Mouse (Mus musculus): ENCODE results near the gene Defb10. TPM values are rescaled to one million over a fixed set of nuclear protein-coding genes. Genes with fewer than 3 reads are reported as not detected.
"Not testable (repeated sequence)": the region's sequence is repeated elsewhere in the genome, so short reads cannot be mapped to it uniquely, and the experiment has no call there.

The Defb10 gene
- not detected in 2 replicates for total RNA-seq (2012; rRNA removed)
- not detected in 2 replicates for total RNA-seq (2014; rRNA removed)
- polyA plus RNA-seq (2012; ENCODE audit: insufficient read length, low read depth), result not detected in 2 replicates

- H3K4me1 ChIP-seq (ENCODE audit: control insufficient read depth in 1 of 2, insufficient read depth in 2 of 2); DNase-seq (ENCODE audit: extremely low read depth); H3K27ac ChIP-seq (ENCODE audit: insufficient read depth, low read depth); H3K9ac ChIP-seq (ENCODE audit: insufficient read depth, low read depth); H3K9me3 ChIP-seq (replicated peaks; ENCODE audit: low read length); in situ Hi-C loops (cut with MboI; ENCODE audit: low pct_ligation_motif_present, low pct_unique_long_range_greater_than_20kb, low sequenced_read_pairs); H3K4me3 ChIP-seq (replicated peaks in 1 of 3; ENCODE audit: low read depth in 2 of 3, low read length in 2 of 3, poor library complexity in 1 of 3); dilution Hi-C loops (cut with MboI; ENCODE audit: extremely low pct_ligation_motif_present, extremely low pct_unique_long_range_greater_than_20kb, low sequenced_read_pairs); H3K36me3 ChIP-seq (replicated peaks in 1 of 2; ENCODE audit: control insufficient read depth in 1 of 2, insufficient read depth in 1 of 2, low read length in 1 of 2); H3K4me2 ChIP-seq (ENCODE audit: insufficient read depth, low read depth, poor library complexity, severe bottlenecking); H3K79me2 ChIP-seq (replicated peaks; ENCODE audit: control insufficient read depth, extremely low read depth, insufficient read depth, poor library complexity, severe bottlenecking): not testable (repeated sequence)
- peaks cover 64% of the 10 kb centered on the region for H3K27me3 ChIP-seq (replicated peaks)
These were observed at the start of gene Defb10 for GRCm38 (mm10) chr8:21858586-21858985. Gene Defb10 (plus strand): TSS chr8:21858901.

DNA sequence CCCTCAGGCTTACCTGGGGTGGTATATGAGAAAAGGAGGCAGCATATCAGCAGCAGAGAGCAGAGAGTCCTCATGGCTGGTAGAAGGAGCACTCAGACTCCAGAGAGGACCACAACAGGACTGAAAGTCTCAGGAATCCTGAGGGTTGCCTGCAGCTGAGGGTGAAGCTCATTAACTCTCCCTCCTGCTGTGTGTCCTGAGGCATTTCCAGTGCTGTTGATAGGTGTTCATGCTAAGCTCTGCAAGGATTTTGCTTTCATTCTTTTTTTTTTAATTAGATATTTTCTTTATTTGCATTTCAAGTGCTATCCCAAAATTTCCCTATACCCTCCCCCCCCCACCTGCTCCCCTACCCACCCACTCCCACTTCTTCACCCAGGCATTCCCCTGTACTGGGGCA is 26.6 kb downstream of the Defb10 start, which contains the start of gene Defb9:
TSS of gene Defb9 (minus strand) at position 101 of the 400 bp plus-strand sequence.
- H3K4me2 ChIP-seq (ENCODE audit: insufficient read depth, low read depth, poor library complexity, severe bottlenecking); DNase-seq (ENCODE audit: extremely low read depth); H3K9me3 ChIP-seq (replicated peaks; ENCODE audit: low read length); H3K79me2 ChIP-seq (replicated peaks; ENCODE audit: control insufficient read depth, extremely low read depth, insufficient read depth, poor library complexity, severe bottlenecking); H3K36me3 ChIP-seq (replicated peaks in 1 of 2; ENCODE audit: control insufficient read depth in 1 of 2, insufficient read depth in 1 of 2, low read length in 1 of 2); H3K27ac ChIP-seq (ENCODE audit: insufficient read depth, low read depth); in situ Hi-C loops (cut with MboI; ENCODE audit: low pct_ligation_motif_present, low pct_unique_long_range_greater_than_20kb, low sequenced_read_pairs); H3K4me1 ChIP-seq (ENCODE audit: control insufficient read depth in 1 of 2, insufficient read depth in 2 of 2); dilution Hi-C loops (cut with MboI; ENCODE audit: extremely low pct_ligation_motif_present, extremely low pct_unique_long_range_greater_than_20kb, low sequenced_read_pairs); H3K4me3 ChIP-seq (replicated peaks in 1 of 3; ENCODE audit: low read depth in 2 of 3, low read length in 2 of 3, poor library complexity in 1 of 3); H3K9ac ChIP-seq (ENCODE audit: insufficient read depth, low read depth): not testable (repeated sequence)
- H3K27me3 ChIP-seq (replicated peaks), result peaks cover 39% of the 10 kb centered on the region

DNA sequence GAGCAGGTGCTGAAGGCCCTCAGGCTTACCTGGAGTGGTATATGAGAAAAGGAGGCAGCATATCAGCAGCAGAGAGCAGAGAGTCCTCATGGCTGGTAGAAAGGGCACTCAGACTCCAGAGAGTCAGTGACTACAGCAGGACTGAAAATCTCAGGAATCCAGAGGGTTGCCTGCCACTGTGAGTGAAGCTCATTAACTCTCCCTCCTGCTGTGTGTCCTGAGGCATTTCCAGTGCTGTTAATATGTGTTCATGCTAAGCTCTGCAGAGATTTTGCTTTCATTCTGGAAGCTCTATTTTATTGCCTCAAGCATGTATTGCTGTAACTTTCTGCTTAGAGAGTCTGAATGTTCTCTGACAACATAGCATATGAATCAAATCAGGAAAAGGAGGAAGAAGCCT is 47.6 kb downstream of the Defb10 start, which contains the start of gene Defb11:
TSS of gene Defb11 (minus strand) at position 123 of the 400 bp plus-strand sequence.
- H3K9ac ChIP-seq (ENCODE audit: insufficient read depth, low read depth); H3K79me2 ChIP-seq (replicated peaks; ENCODE audit: control insufficient read depth, extremely low read depth, insufficient read depth, poor library complexity, severe bottlenecking); H3K36me3 ChIP-seq (replicated peaks in 1 of 2; ENCODE audit: control insufficient read depth in 1 of 2, insufficient read depth in 1 of 2, low read length in 1 of 2); in situ Hi-C loops (cut with MboI; ENCODE audit: low pct_ligation_motif_present, low pct_unique_long_range_greater_than_20kb, low sequenced_read_pairs); H3K4me3 ChIP-seq (replicated peaks in 1 of 3; ENCODE audit: low read depth in 2 of 3, low read length in 2 of 3, poor library complexity in 1 of 3); H3K4me2 ChIP-seq (ENCODE audit: insufficient read depth, low read depth, poor library complexity, severe bottlenecking); H3K4me1 ChIP-seq (ENCODE audit: control insufficient read depth in 1 of 2, insufficient read depth in 2 of 2); H3K27ac ChIP-seq (ENCODE audit: insufficient read depth, low read depth); DNase-seq (ENCODE audit: extremely low read depth); H3K9me3 ChIP-seq (replicated peaks; ENCODE audit: low read length); dilution Hi-C loops (cut with MboI; ENCODE audit: extremely low pct_ligation_motif_present, extremely low pct_unique_long_range_greater_than_20kb, low sequenced_read_pairs): not testable (repeated sequence)
- H3K27me3 ChIP-seq (replicated peaks), result peaks cover 39% of the 10 kb centered on the region

Other genes with a start within 250 kb of the Defb10 start
- gene Defa26, start 240.7 kb upstream of the Defb10 start, total RNA-seq (2012; rRNA removed), result not detected in 2 replicates
- gene Defa26, start 240.7 kb upstream of the Defb10 start, total RNA-seq (2014; rRNA removed), result not detected in 2 replicates
- gene Defa26, start 240.7 kb upstream of the Defb10 start, polyA plus RNA-seq (2012; ENCODE audit: insufficient read length, low read depth), result not detected in 2 replicates
- not detected in 2 replicates for gene Defa17, start 203.1 kb upstream of the Defb10 start, total RNA-seq (2012; rRNA removed)
- gene Defa17, start 203.1 kb upstream of the Defb10 start, total RNA-seq (2014; rRNA removed), result not detected in 2 replicates
- gene Defa17, start 203.1 kb upstream of the Defb10 start, polyA plus RNA-seq (2012; ENCODE audit: insufficient read length, low read depth), result not detected in 2 replicates
- gene Defa34, start 193.1 kb upstream of the Defb10 start, total RNA-seq (2012; rRNA removed), result not detected in 2 replicates
- not detected in 2 replicates for gene Defa34, start 193.1 kb upstream of the Defb10 start, total RNA-seq (2014; rRNA removed)
- not detected in 2 replicates for gene Defa34, start 193.1 kb upstream of the Defb10 start, polyA plus RNA-seq (2012; ENCODE audit: insufficient read length, low read depth)
- gene AY761184, start 155.3 kb upstream of the Defb10 start, total RNA-seq (2012; rRNA removed), result not detected in 2 replicates
- gene AY761184, start 155.3 kb upstream of the Defb10 start, total RNA-seq (2014; rRNA removed), result not detected in 2 replicates
- gene AY761184, start 155.3 kb upstream of the Defb10 start, polyA plus RNA-seq (2012; ENCODE audit: insufficient read length, low read depth), result not detected in 2 replicates
- gene Defa24, start 124.4 kb upstream of the Defb10 start, total RNA-seq (2012; rRNA removed), result not detected in 2 replicates
- not detected in 2 replicates for gene Defa24, start 124.4 kb upstream of the Defb10 start, total RNA-seq (2014; rRNA removed)
- gene Defa24, start 124.4 kb upstream of the Defb10 start, polyA plus RNA-seq (2012; ENCODE audit: insufficient read length, low read depth), result not detected in 2 replicates
- not detected in 2 replicates for gene Defb50, start 35.4 kb upstream of the Defb10 start, total RNA-seq (2012; rRNA removed)
- gene Defb50, start 35.4 kb upstream of the Defb10 start, total RNA-seq (2014; rRNA removed), result not detected in 2 replicates
- not detected in 2 replicates for gene Defb50, start 35.4 kb upstream of the Defb10 start, polyA plus RNA-seq (2012; ENCODE audit: insufficient read length, low read depth)
- not detected in 2 replicates for gene Defb2, start 19.0 kb upstream of the Defb10 start, total RNA-seq (2012; rRNA removed)
- gene Defb2, start 19.0 kb upstream of the Defb10 start, total RNA-seq (2014; rRNA removed), result not detected in 2 replicates
- gene Defb2, start 19.0 kb upstream of the Defb10 start, polyA plus RNA-seq (2012; ENCODE audit: insufficient read length, low read depth), result not detected in 2 replicates
- not detected in 2 replicates for gene Defb9, start 26.5 kb downstream of the Defb10 start, total RNA-seq (2012; rRNA removed)
- not detected in 2 replicates for gene Defb9, start 26.5 kb downstream of the Defb10 start, total RNA-seq (2014; rRNA removed)
- not detected in 2 replicates for gene Defb9, start 26.5 kb downstream of the Defb10 start, polyA plus RNA-seq (2012; ENCODE audit: insufficient read length, low read depth)
- gene Defb11, start 47.5 kb downstream of the Defb10 start, total RNA-seq (2012; rRNA removed), result not detected in 2 replicates
- not detected in 2 replicates for gene Defb11, start 47.5 kb downstream of the Defb10 start, total RNA-seq (2014; rRNA removed)
- not detected in 2 replicates for gene Defb11, start 47.5 kb downstream of the Defb10 start, polyA plus RNA-seq (2012; ENCODE audit: insufficient read length, low read depth)
- gene Defb15, start 73.8 kb downstream of the Defb10 start, total RNA-seq (2012; rRNA removed), result not detected in 2 replicates
- not detected in 2 replicates for gene Defb15, start 73.8 kb downstream of the Defb10 start, total RNA-seq (2014; rRNA removed)
- gene Defb15, start 73.8 kb downstream of the Defb10 start, polyA plus RNA-seq (2012; ENCODE audit: insufficient read length, low read depth), result not detected in 2 replicates
- gene Defb35, start 79.5 kb downstream of the Defb10 start, total RNA-seq (2012; rRNA removed), result not detected in 2 replicates
- not detected in 2 replicates for gene Defb35, start 79.5 kb downstream of the Defb10 start, total RNA-seq (2014; rRNA removed)
- not detected in 2 replicates for gene Defb35, start 79.5 kb downstream of the Defb10 start, polyA plus RNA-seq (2012; ENCODE audit: insufficient read length, low read depth)
- not detected in 2 replicates for gene Defb13, start 87.9 kb downstream of the Defb10 start, total RNA-seq (2012; rRNA removed)
- gene Defb13, start 87.9 kb downstream of the Defb10 start, total RNA-seq (2014; rRNA removed), result not detected in 2 replicates
- gene Defb13, start 87.9 kb downstream of the Defb10 start, polyA plus RNA-seq (2012; ENCODE audit: insufficient read length, low read depth), result not detected in 2 replicates
- not detected in 2 replicates for gene Fam90a1a, start 99.8 kb downstream of the Defb10 start, total RNA-seq (2012; rRNA removed)
- gene Fam90a1a, start 99.8 kb downstream of the Defb10 start, total RNA-seq (2014; rRNA removed), result not detected in 2 replicates
- gene Fam90a1a, start 99.8 kb downstream of the Defb10 start, polyA plus RNA-seq (2012; ENCODE audit: insufficient read length, low read depth), result not detected in 2 replicates
- not detected in 2 replicates for gene Ccdc70, start 110.9 kb downstream of the Defb10 start, total RNA-seq (2012; rRNA removed)
- gene Ccdc70, start 110.9 kb downstream of the Defb10 start, total RNA-seq (2014; rRNA removed), result not detected in 2 replicates
- not detected in 2 replicates for gene Ccdc70, start 110.9 kb downstream of the Defb10 start, polyA plus RNA-seq (2012; ENCODE audit: insufficient read length, low read depth)
- gene Atp7b, start 201.4 kb downstream of the Defb10 start, total RNA-seq (2012; rRNA removed), result 2.9 and 3.1 TPM in 2 replicates
- gene Atp7b, start 201.4 kb downstream of the Defb10 start, total RNA-seq (2014; rRNA removed), result 0.47 and 0.51 TPM in 2 replicates
- gene Atp7b, start 201.4 kb downstream of the Defb10 start, polyA plus RNA-seq (2012; ENCODE audit: insufficient read length, low read depth), result 1.2 and 1.5 TPM in 2 replicates
- 13.7 and 14.3 TPM in 2 replicates for gene Alg11, start 201.8 kb downstream of the Defb10 start, total RNA-seq (2012; rRNA removed)
- 14.3 and 16.1 TPM in 2 replicates for gene Alg11, start 201.8 kb downstream of the Defb10 start, total RNA-seq (2014; rRNA removed)
- gene Alg11, start 201.8 kb downstream of the Defb10 start, polyA plus RNA-seq (2012; ENCODE audit: insufficient read length, low read depth), result 10.9 and 11.9 TPM in 2 replicates